Mouse (Mus musculus): ENCODE data around the gene Rin1.

DNA sequence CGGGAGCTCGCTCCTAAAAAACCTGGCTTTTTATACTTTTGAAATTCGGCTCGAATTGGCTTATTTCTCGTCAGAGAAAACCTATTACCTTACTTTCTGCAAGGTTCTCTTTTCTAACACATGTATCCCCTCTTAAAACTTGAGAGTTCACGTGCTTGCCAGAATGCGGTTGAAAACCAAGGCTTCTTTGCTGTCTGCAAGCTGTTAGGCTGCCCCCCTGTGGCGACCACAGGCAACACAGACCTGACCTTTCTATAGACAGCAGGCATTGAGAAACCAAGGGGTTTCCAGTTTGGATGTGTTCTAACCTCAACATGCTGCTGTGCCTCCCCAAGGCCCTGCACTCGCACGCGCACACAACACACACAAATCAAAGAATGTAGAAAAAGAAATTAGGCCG, 33.5 kb upstream of the Rin1 start:
- TF ChIP-seq CTCF (IDR thresholded peaks at IDR 0.05; ENCODE audit: borderline replicate concordance, extremely low read depth, insufficient read depth, insufficient read length) (peak; percentile 91), POLR2A (IDR thresholded peaks at IDR 0.05; ENCODE audit: borderline replicate concordance, extremely low read depth, insufficient read depth, insufficient read length, poor library complexity, severe bottlenecking) (no peak)

All from brain, embryonic 14.5 days (tissue).